Mouse (Mus musculus) stomach, embryonic 15.5 days (tissue): Measurements from ENCODE around the gene Enpp1. TPM values are rescaled to one million over a fixed set of nuclear protein-coding genes. Genes with fewer than 3 reads are reported as not detected.
"Not testable (repeated sequence)": the region's sequence is repeated elsewhere in the genome, so short reads cannot be mapped to it uniquely, and the experiment has no call there.

Experiments
- ATAC-seq: fragments of 200-750 bp; cut with Nextera tagmentation; 2 replicates; pipeline ENCODE4 v1.8.0; 2017; ENCODE audit warnings: low read depth, moderate number of reproducible peaks, moderate TSS enrichment; ENCODE audit not compliant: insufficient read depth, low FRiP score
- H3K27ac ChIP-seq: fragments of 300-500 bp; sonication (generic); 2 replicates; pipeline ENCODE4 v1.5.1; 2015; ENCODE audit warnings: mild to moderate bottlenecking, inconsistent platforms
- H3K27me3 ChIP-seq: fragments of 300-500 bp; sonication (generic); replicated peaks from 2 replicates; pipeline ENCODE4 v1.6.1; 2015; ENCODE audit warnings: inconsistent platforms
- H3K36me3 ChIP-seq: fragments of 300-500 bp; sonication (generic); 2 replicates; pipeline ENCODE4 v1.6.1; 2015; ENCODE audit warnings: inconsistent platforms
- H3K4me1 ChIP-seq: fragments of 300-500 bp; sonication (generic); 2 replicates; pipeline ENCODE4 v1.6.1; 2015; ENCODE audit warnings: inconsistent platforms
- H3K4me2 ChIP-seq: fragments of 300-500 bp; sonication (generic); 2 replicates; pipeline ENCODE4 v1.6.1; 2015; ENCODE audit warnings: mild to moderate bottlenecking, inconsistent platforms
- H3K4me3 ChIP-seq: fragments of 300-500 bp; sonication (generic); replicated peaks from 2 replicates; pipeline ENCODE4 v1.5.1; 2015; ENCODE audit warnings: inconsistent platforms
- H3K9ac ChIP-seq: fragments of 300-500 bp; sonication (generic); 2 replicates; pipeline ENCODE4 v1.6.1; 2015; ENCODE audit warnings: inconsistent platforms
- H3K9me3 ChIP-seq: fragments of 300-500 bp; sonication (generic); 2 replicates; pipeline ENCODE4 v1.6.1; 2016; ENCODE audit warnings: inconsistent platforms
- WGBS: fragments of 180-500 bp; shearing (Covaris S2); methylation state at CpG from one replicate; pipeline ENCODE4 v1.1.7; 2015; 5-methylcytosine and 5-hydroxymethylcytosine counted together
- polyA plus RNA-seq: library from polyadenylated mRNA; unstranded; fragments of >200 nt; fragmentation: Nextera tagmentation; extraction: Ambion mirVana; gene quantifications from 2 replicates; pipeline ENCODE4 v1.2.1, GENCODE M21; 2015

Gene Enpp1
- polyA plus RNA-seq, 1 experiment from 2014 or later = 6.1 TPM

GRCm38 (mm10) chr10:24630469-24631081, 81.4 kb downstream of the Enpp1 start:
- Histone ChIP-seq H3K36me3 (no peaks in the 10 kb centered on the region), H3K4me3 (no peak overlapping the region), H3K9ac (no peak overlapping the region), H3K4me2 (peak overlapping the region; percentile 35; the same call in 1 of the 2 replicates), H3K9me3 (no peaks in the 10 kb centered on the region), H3K4me1 (no peaks in the 10 kb centered on the region; the same call in 1 of the 2 replicates), H3K27me3 (no peaks in the 10 kb centered on the region), H3K27ac (no peak overlapping the region)
- no peak for ATAC-seq
- 27% methylated on average over 18 of the region's 18 CpGs for WGBS

- H3K9ac ChIP-seq = no peak overlapping the region
- no peaks in the 10 kb centered on the region for H3K9me3 ChIP-seq
- peak overlapping the region; percentile 27 for H3K4me2 ChIP-seq
- H3K27me3 ChIP-seq = no peaks in the 10 kb centered on the region
- no peaks in the 10 kb centered on the region for H3K36me3 ChIP-seq
- 57% methylated on average over 9 of the region's 9 CpGs for WGBS
- peak overlapping the region; percentile 86 for H3K27ac ChIP-seq
- ATAC-seq = peak; percentile 90
- 0 out of 2 replicates have a peak overlapping the region, but pooled peaks have one; percentile 0 for H3K4me3 ChIP-seq
- H3K4me1 ChIP-seq = no peaks in the 10 kb centered on the region; the same call in 1 of the 2 replicates
These were observed 82.8 kb downstream of the Enpp1 start for GRCm38 (mm10) chr10:24629086-24629720.

GRCm38 (mm10) chr10:24628466-24628865, 83.5 kb downstream of the Enpp1 start:
- peak overlapping the region; percentile 86 for H3K27ac ChIP-seq
- no peaks in the 10 kb centered on the region for H3K27me3 ChIP-seq
- no peaks in the 10 kb centered on the region for H3K36me3 ChIP-seq
- 0 out of 2 replicates have a peak overlapping the region, but pooled peaks have one; percentile 0 for H3K4me3 ChIP-seq
- no peaks in the 10 kb centered on the region for H3K9me3 ChIP-seq
- H3K4me1 ChIP-seq = no peaks in the 10 kb centered on the region; the same call in 1 of the 2 replicates
- H3K4me2 ChIP-seq = peak overlapping the region; percentile 27
- ATAC-seq = peak; percentile 56
- H3K9ac ChIP-seq = no peak overlapping the region
- WGBS = 27% methylated on average over 9 of the region's 9 CpGs

- Histone ChIP-seq H3K4me2 (no peak overlapping the region), H3K27me3 (no peaks in the 10 kb centered on the region), H3K4me1 (no peaks in the 10 kb centered on the region; the same call in 1 of the 2 replicates), H3K4me3 (no peak overlapping the region), H3K9ac (no peak overlapping the region), H3K36me3 (no peaks in the 10 kb centered on the region), H3K9me3 (no peaks in the 10 kb centered on the region), H3K27ac (no peak overlapping the region)
- 69% methylated on average over 12 of the region's 12 CpGs for WGBS
- ATAC-seq = no peak
These were observed 84.7 kb downstream of the Enpp1 start for GRCm38 (mm10) chr10:24627262-24627661.

GRCm38 (mm10) chr10:24625060-24625701, 86.8 kb downstream of the Enpp1 start:
- Histone ChIP-seq H3K9ac (no peak overlapping the region), H3K4me1 (no peaks in the 10 kb centered on the region; the same call in 1 of the 2 replicates), H3K27ac (no peak overlapping the region), H3K27me3 (no peaks in the 10 kb centered on the region), H3K4me3 (no peak overlapping the region), H3K4me2 (peak overlapping the region; percentile 22; the same call in 1 of the 2 replicates), H3K9me3 (no peaks in the 10 kb centered on the region), H3K36me3 (no peaks in the 10 kb centered on the region)
- no peak for ATAC-seq
- WGBS = 40% methylated on average over 24 of the region's 24 CpGs

GRCm38 (mm10) chr10:24622586-24622985, 89.4 kb downstream of the Enpp1 start:
- no peak overlapping the region for H3K9ac ChIP-seq
- no peaks in the 10 kb centered on the region for H3K4me1 ChIP-seq
- no peak overlapping the region for H3K4me3 ChIP-seq
- ATAC-seq = no peak
- 28% methylated on average over 7 of the region's 7 CpGs for WGBS
- H3K4me2 ChIP-seq = no peak overlapping the region
- no peaks in the 10 kb centered on the region for H3K36me3 ChIP-seq
- H3K27ac ChIP-seq = no peak overlapping the region
- no peaks in the 10 kb centered on the region for H3K27me3 ChIP-seq
- H3K9me3 ChIP-seq = no peaks in the 10 kb centered on the region

GRCm38 (mm10) chr10:24621572-24621971, 90.4 kb downstream of the Enpp1 start:
- Histone ChIP-seq H3K4me3 (no peak overlapping the region), H3K27me3 (no peaks in the 10 kb centered on the region), H3K4me1 (no peaks in the 10 kb centered on the region), H3K27ac (no peak overlapping the region), H3K4me2 (no peak overlapping the region), H3K9me3 (no peaks in the 10 kb centered on the region), H3K36me3 (no peaks in the 10 kb centered on the region), H3K9ac (no peak overlapping the region)
- WGBS = 34% methylated on average over 9 of the region's 9 CpGs
- no peak for ATAC-seq

- not testable (repeated sequence) for H3K27ac ChIP-seq, H3K36me3 ChIP-seq, ATAC-seq, H3K9ac ChIP-seq, H3K27me3 ChIP-seq, H3K9me3 ChIP-seq, H3K4me1 ChIP-seq, H3K4me2 ChIP-seq, H3K4me3 ChIP-seq
- WGBS = 87% methylated on average over 1 of the region's 1 CpGs
These were observed 95.4 kb downstream of the Enpp1 start for GRCm38 (mm10) chr10:24616572-24616971.

- Histone ChIP-seq H3K27ac (no peak overlapping the region), H3K4me1 (no peaks in the 10 kb centered on the region), H3K9ac (no peak overlapping the region), H3K36me3 (no peaks in the 10 kb centered on the region), H3K4me2 (no peak overlapping the region), H3K4me3 (no peak overlapping the region), H3K27me3 (no peaks in the 10 kb centered on the region), H3K9me3 (no peaks in the 10 kb centered on the region)
- no peak for ATAC-seq
- WGBS = 87% methylated on average over 6 of the region's 6 CpGs
These were observed 96.2 kb downstream of the Enpp1 start for GRCm38 (mm10) chr10:24615799-24616198.

- no peaks in the 10 kb centered on the region for H3K9me3 ChIP-seq
- no peaks in the 10 kb centered on the region for H3K4me1 ChIP-seq
- no peak overlapping the region for H3K27ac ChIP-seq
- H3K36me3 ChIP-seq = no peaks in the 10 kb centered on the region
- H3K4me3 ChIP-seq = no peak overlapping the region
- H3K27me3 ChIP-seq = no peaks in the 10 kb centered on the region
- H3K4me2 ChIP-seq = no peak overlapping the region
- WGBS = 82% methylated on average over 4 of the region's 4 CpGs
- H3K9ac ChIP-seq = no peak overlapping the region
- no peak for ATAC-seq
These were observed 97.2 kb downstream of the Enpp1 start for GRCm38 (mm10) chr10:24614726-24615125.

- Histone ChIP-seq H3K4me1 (no peaks in the 10 kb centered on the region), H3K27ac (no peak overlapping the region), H3K9me3 (no peaks in the 10 kb centered on the region), H3K36me3 (no peaks in the 10 kb centered on the region), H3K4me3 (no peak overlapping the region), H3K4me2 (no peak overlapping the region), H3K27me3 (no peaks in the 10 kb centered on the region), H3K9ac (no peak overlapping the region)
- 77% methylated on average over 9 of the region's 9 CpGs for WGBS
- no peak for ATAC-seq
These were observed 102.2 kb downstream of the Enpp1 start for GRCm38 (mm10) chr10:24609766-24610165.

GRCm38 (mm10) chr10:24609146-24609545, 102.8 kb downstream of the Enpp1 start:
- H3K9ac ChIP-seq = no peak overlapping the region
- no peak overlapping the region for H3K27ac ChIP-seq
- WGBS = 79% methylated on average over 3 of the region's 3 CpGs
- H3K4me2 ChIP-seq = no peak overlapping the region
- H3K36me3 ChIP-seq = no peaks in the 10 kb centered on the region
- no peaks in the 10 kb centered on the region for H3K4me1 ChIP-seq
- no peak overlapping the region for H3K4me3 ChIP-seq
- H3K27me3 ChIP-seq = no peaks in the 10 kb centered on the region
- no peaks in the 10 kb centered on the region for H3K9me3 ChIP-seq
- ATAC-seq = no peak
